Mouse (Mus musculus) large intestine, adult 2 months (tissue): ENCODE measurements at regions not wholly inside any gene's neighbourhood (a gene's known extent, or its start where the extent isn't known, plus 50 kb on each side); places are given as distances from the start of the nearest gene placed in this dataset.

ENCODE experiments used
- DNase-seq: peaks from one replicate; pipeline ENCODE4 v3.0.0-alpha.2; 2012; ENCODE audit warnings: low read depth, low spot score
- WGBS: fragments of 180-500 bp; shearing (Covaris S2); methylation state at CpG from one replicate; pipeline ENCODE4 v1.1.7; 2018; 5-methylcytosine and 5-hydroxymethylcytosine counted together

GRCm38 (mm10) chr3:3746542-3746941, 2004.1 kb upstream of the Gm8797 start:
- no peak for DNase-seq

DNA sequence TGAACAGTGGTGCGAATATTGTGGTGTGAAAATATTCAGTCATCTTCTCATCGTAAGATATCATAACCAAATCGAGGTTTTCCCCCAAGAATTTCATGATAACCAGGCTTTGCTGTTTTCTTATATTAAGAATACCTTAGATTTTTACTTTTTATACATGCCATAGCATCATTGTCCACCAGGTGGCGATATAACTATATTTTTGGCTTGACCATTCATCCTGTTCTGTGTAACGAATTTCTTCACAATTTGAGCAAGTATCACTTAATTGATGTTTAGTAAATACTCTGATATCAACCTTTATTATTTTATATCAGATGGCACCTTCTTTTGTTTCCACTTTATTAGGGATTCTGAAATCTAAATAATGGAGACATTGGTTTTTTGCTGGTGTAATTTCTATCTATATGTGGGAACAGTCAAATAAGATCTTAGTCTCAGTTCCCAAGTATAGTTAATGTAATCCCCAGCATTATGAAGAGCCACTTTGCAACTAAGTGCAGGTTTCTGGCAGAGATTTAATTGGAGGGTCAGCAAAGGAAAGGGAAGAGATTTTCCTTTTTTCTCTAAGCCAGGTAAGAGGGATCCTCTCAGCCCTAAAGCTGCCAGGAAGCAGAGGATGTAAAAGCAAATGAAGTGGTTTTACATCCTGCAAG, 1998.9 kb upstream of the Gm8797 start:
- WGBS = 17% methylated on average over 5 of the region's 5 CpGs
- DNase-seq = peak; percentile 22

DNA sequence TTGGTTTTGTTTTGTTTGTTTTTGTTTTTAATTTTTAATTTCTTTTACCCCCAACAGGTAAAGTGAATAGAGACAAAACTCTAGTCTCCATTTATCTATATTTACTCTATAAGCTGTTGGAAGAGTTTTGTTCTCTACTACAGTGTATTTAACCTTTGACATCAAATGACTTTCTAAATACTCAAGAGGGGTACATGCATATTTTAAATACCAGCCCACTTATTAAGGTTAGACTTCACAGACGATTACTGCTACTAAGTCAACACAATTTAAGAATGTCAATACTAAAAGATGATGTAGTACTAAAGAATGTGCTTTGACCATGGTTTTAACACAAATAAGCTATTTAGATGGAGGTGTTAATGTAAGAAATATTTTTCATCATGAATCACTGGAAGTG, 1989.3 kb upstream of the Gm8797 start:
- no peak for DNase-seq
- 17% methylated on average over 1 of the region's 1 CpGs for WGBS

DNA sequence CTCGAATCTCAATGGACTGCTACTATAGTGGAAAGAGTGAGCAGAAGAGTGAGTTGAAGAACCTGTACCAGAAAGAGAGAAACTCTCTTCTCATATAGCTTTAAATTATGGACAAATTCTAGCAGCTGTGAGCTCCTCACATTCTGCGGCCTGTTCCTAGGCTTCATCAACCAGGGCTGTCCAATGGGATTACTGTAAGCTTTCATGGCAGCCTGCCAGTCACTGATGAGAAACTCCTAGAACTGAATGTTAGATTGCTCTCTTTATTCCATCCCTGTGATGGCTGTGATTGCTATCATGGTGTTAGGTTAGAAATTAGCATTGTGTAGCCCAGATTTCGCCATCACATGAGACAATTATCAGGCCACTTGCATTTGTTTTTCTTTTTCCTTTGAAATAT, 1966.4 kb upstream of the Gm8797 start:
- no peak for DNase-seq
- WGBS = 76% methylated on average over 3 of the region's 3 CpGs

- DNase-seq = no peak
- 59% methylated on average over 2 of the region's 2 CpGs for WGBS
Measured at GRCm38 (mm10) chr3:3786039-3786438, 1964.6 kb upstream of the Gm8797 start.

DNA sequence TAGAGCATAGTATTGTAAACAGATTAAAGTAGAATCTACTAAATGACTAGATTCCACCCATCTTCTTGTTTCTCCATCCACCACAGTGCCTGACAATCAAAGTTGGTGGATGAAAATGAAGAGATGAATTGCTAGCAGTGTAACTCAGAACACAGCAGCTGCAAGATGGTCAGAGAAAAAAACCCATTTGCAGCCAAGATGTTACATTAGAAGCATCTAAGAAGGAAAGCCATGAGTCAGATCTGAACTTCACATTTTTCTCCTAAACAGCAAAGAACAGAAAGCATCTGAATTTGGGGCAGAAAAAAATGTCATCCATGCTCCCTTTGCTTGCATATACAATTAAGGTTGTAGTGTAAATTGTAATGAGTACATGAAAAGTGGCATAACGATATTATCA, 1942.8 kb upstream of the Gm8797 start:
- no peak for DNase-seq
- 77% methylated on average over 1 of the region's 1 CpGs for WGBS

DNA sequence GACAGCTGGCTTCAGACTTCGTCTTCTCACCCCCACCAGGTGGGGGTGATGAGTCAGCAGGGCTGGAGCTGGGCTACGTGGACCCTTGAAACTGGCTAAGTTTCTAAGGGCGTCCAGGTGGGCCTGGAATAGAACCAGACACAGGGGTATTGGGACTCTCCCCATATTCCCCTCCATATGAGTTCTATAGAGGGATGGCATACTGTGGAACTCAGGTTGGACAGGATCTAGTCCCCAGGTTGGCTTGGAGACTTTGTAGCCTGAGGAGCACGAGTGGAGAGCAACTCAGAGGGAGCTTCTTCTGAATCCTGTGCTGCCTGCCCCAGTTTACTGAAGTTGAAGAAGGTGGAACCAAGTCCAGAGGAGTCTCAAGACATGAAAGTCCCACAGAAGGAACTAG, 1921.6 kb upstream of the Gm8797 start:
- 60% methylated on average over 4 of the region's 4 CpGs for WGBS
- no peak for DNase-seq

DNA sequence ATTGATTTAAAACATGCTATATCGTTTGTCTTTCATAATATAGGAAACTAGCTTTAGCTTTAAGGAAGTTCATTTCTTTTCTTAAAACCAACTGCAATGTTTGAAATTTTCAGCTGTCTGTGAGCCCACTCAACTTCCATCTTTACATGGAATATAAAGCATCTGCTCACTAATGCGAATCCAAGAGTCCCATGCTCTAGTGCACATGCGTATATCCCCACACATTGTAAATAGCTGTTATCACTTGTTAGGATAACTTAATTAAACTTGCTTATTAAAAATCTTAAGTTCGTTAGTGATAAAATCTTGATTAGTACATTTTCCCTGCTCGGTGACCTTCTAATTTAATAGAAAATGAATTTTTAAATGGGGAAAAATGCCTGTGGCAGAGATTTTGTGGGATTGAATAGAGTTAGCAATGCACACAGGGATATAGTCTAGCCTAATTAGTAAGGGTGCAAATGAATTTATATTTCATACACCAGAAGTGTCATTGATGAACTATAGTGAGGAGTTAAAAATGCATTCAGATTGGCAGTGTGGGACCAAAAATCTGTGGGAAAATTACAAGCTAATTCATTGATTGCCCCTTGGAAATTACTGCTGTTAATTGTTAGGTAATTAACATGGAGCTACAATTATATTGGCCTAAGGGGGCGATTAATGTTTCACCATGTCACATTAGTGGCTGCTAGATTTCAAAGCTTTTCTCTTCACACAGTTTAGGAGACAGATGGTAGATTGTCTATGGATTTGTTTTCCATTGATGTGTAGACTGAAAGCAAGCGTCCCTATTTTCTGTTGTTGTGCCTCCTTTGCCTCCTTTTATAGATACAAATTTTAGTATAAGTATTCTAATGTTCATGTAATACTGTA, 1919.0 kb upstream of the Gm8797 start:
- DNase-seq = no peak
- WGBS = 84% methylated on average over 7 of the region's 7 CpGs
